Mouse (Mus musculus) bone marrow, adult 2 months (tissue): ENCODE measurements around the gene Mto1. TPM values are rescaled to one million over a fixed set of nuclear protein-coding genes. Genes with fewer than 3 reads are reported as not detected.
"Not testable (repeated sequence)": the region's sequence is repeated elsewhere in the genome, so short reads cannot be mapped to it uniquely, and the experiment has no call there.

ENCODE experiments used
- H3K27ac ChIP-seq: fragments of 200-500 bp; 2 replicates; pipeline ENCODE4 v1.5.1; 2012; ENCODE audit warnings: low read depth, mild to moderate bottlenecking, control low read depth, inconsistent platforms, low read length; ENCODE audit not compliant: control insufficient read depth, poor library complexity, insufficient read depth
- H3K4me1 ChIP-seq: fragments of 200-500 bp; 2 replicates; pipeline ENCODE4 v1.6.1; 2011; ENCODE audit warnings: low read length; ENCODE audit not compliant: control insufficient read depth, insufficient read depth
- H3K4me3 ChIP-seq: fragments of 200-500 bp; replicated peaks from 2 replicates; pipeline ENCODE3; 2011; ENCODE audit warnings: mild to moderate bottlenecking, low read depth, low read length, control low read depth; ENCODE audit not compliant: control insufficient read depth
- CTCF ChIP-seq: fragments of 200-500 bp; IDR thresholded peaks from 2 replicates; pipeline ENCODE4 v1.5.1; 2011; ENCODE audit warnings: low read length, control low read depth; ENCODE audit not compliant: control insufficient read depth, insufficient read depth
- POLR2A ChIP-seq: fragments of 200-500 bp; IDR thresholded peaks from 2 replicates; pipeline ENCODE4 v1.6.1; 2011; ENCODE audit warnings: low read depth, mild to moderate bottlenecking, control low read depth, low read length, borderline replicate concordance; ENCODE audit not compliant: control insufficient read depth
- WGBS: fragments of 180-500 bp; shearing (Covaris S2); methylation state at CpG from one replicate; pipeline ENCODE4 v1.1.7; 2018; 5-methylcytosine and 5-hydroxymethylcytosine counted together
- polyA plus RNA-seq: library from polyadenylated mRNA; stranded (reverse); fragments of >200 nt; gene quantifications from 2 replicates; pipeline ENCODE4 v1.2.4, GENCODE M21; 2011; ENCODE audit warnings: low replicate concordance; ENCODE audit not compliant: missing spikeins, insufficient read depth, insufficient read length

The Mto1 gene
- polyA plus RNA-seq, 1 experiment: 24.4 TPM

DNA sequence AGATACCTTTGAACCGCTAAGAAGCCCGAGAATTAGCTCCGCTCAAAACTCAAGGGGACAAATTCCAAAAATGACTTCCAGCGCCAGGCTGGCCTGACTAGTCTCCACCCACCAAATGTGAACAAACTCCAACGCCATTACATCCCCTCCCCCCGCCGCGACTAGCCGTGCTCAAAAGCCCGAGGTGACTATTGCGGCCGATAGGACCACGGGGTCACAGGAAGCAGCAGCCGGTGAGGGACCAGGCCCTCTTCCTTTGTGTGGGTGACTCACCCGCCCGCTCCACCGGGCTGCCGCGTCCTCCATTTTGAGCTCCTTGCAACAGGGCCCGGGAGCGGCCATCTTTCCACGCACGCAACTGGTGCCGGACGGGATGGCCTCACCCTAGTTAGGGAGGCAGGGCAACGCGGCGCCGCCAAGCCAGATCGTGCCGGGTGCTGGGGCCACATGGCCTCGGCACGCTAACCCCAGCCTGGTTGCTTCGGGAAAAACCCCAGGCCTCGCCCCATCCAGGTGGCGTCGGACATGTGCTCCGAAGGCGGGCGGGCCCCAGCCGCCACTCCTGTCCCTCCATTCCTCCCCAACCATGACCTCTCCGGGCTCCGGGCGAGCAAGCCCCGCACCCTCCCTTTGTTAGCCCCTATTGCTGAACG lies 32.8 kb downstream of the Mto1 start:
- Histone ChIP-seq H3K4me3 (peak overlapping the region; percentile 92), H3K27ac (peak overlapping the region; percentile 97), H3K4me1 (no peaks in the 10 kb centered on the region)
- WGBS: under 1% methylated on average over 46 of the region's 46 CpGs
- TF ChIP-seq POLR2A (no peak), CTCF (no peak)

- Histone ChIP-seq H3K4me3 (peak overlapping the region; percentile 92), H3K27ac (peak overlapping the region; percentile 97), H3K4me1 (no peaks in the 10 kb centered on the region)
- TF ChIP-seq POLR2A (peak; percentile 99), CTCF (no peak)
- WGBS: under 1% methylated on average over 76 of the region's 77 CpGs
Observed at GRCm38 (mm10) chr9:78481423-78482331, 33.7 kb downstream of the Mto1 start.

DNA sequence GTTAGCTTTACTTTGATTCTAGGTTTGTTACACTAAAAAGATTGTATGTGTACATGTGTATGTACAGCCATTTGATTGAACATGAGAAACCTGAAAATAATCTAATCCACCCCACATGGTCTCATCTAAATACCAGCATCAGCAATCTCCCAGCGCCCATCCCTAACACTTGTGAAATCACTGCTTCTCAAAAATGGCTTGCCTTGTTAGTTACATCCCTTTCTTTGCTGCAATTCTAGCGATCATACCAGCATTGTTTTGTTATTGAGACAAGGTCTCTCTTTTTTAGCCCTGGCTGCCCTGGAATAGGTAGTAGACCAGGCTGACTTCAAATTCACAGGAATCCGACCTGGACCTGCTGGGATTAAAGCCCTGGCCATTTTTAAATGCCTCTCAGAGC lies 34.4 kb downstream of the Mto1 start:
- TF ChIP-seq CTCF: no peak
- no peak for TF ChIP-seq POLR2A
- no peaks in the 10 kb centered on the region for H3K4me1 ChIP-seq
- H3K27ac ChIP-seq: no peak overlapping the region
- 44% methylated on average over 3 of the region's 3 CpGs for WGBS
- H3K4me3 ChIP-seq: no peak overlapping the region

- Histone ChIP-seq H3K4me1 (no peaks in the 10 kb centered on the region), H3K4me3 (no peak overlapping the region), H3K27ac (no peak overlapping the region)
- no peak for TF ChIP-seq POLR2A
- no peak for TF ChIP-seq CTCF
- 77% methylated on average over 3 of the region's 3 CpGs for WGBS
Observed at GRCm38 (mm10) chr9:78484660-78485059, 36.7 kb downstream of the Mto1 start.

GRCm38 (mm10) chr9:78488021-78488420 lies 40.0 kb downstream of the Mto1 start:
- not testable (repeated sequence) for H3K27ac ChIP-seq, H3K4me3 ChIP-seq, H3K4me1 ChIP-seq
- 88% methylated on average over 5 of the region's 5 CpGs for WGBS

DNA sequence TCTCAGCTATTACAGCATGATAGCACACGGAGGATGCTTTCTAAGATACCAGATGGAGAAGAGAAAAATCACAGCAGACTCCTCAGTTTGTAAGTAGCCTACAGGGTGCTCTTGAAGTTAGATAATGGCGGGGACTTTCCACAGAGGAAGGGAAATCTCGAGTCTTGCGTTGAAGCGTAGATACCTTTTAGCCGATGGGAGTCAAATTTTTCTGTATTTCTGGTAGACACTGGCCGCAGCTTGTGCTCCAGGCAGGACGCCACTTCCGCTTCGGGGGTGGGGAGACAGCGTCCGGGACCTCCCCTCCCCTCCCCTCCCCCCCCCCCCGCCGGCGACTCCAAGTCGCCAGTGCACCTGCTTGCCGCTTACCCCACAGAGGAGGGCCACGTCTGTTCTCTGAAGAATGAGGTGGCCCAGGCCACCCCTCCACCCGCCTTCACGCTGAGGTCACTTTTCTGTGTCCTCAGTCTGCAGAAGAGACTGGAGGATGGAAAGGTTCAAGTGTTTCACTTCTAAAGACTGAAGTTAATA lies 40.9 kb downstream of the Mto1 start, which contains the start of gene Eef1a1:
Gene Eef1a1 (minus strand): TSS at position 262 of the 531 bp plus-strand sequence.
- under 1% methylated on average over 19 of the region's 20 CpGs for WGBS
- Histone ChIP-seq H3K4me3 (peak within 1 kb of the TSS; percentile 55), H3K27ac (no peak within 1 kb of the TSS)

DNA sequence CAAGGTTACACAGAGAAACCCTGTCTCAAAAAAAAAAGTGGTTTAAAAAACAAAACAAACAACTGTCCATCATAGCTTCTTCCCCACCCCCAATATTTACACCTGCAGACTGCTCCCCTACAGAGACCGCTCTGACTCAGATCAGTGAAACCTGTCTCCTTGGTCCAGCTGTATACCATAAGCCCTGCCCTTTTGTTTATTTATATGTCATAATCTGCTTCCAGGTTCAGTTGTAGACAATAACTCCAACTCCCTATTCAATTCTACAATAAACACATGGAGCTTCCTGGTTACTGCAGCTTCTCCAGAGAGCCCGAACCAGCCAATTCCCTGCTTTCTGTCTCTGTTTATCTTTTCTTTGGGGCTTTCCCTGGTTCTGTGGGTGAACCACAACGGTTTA lies 43.2 kb downstream of the Mto1 start:
- no peaks in the 10 kb centered on the region for H3K4me1 ChIP-seq
- TF ChIP-seq POLR2A (no peak), CTCF (no peak)
- H3K4me3 ChIP-seq: no peak overlapping the region
- H3K27ac ChIP-seq: no peak overlapping the region
- 81% methylated on average over 3 of the region's 3 CpGs for WGBS

More for the DNA sequence above, 40.9 kb downstream of the Mto1 start, which contains the start of gene Eef1a1:
- TF ChIP-seq POLR2A (no peak), CTCF (no peak)
- no peaks in the 10 kb centered on the region for H3K4me1 ChIP-seq

DNA sequence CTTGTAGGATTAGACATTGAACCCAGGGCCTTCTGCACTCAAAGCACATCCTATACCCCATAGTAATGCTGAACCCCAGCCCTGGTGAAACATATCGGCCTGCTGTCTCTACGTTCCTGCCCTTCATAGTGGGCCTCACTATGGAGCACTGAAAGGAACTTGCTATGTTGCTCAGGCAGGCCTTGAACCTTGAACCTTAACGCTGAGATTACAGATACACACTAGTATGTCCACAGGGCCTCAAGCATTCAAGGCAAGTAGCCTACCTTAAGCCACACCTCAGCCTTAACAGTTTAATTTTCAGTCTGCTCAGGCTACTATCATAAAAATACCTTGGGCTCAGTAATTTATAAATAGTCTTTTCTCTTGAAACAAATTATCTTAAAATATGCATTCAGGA lies 44.2 kb downstream of the Mto1 start:
- no peak overlapping the region for H3K27ac ChIP-seq
- no peaks in the 10 kb centered on the region for H3K4me1 ChIP-seq
- no peak overlapping the region for H3K4me3 ChIP-seq
- WGBS: 92% methylated on average over 3 of the region's 3 CpGs
- TF ChIP-seq CTCF (no peak), POLR2A (no peak)
